In genomic region chr13:55737885-55738284, GRCm38 (mm10) we compare ENCODE assay signal across 23 mouse cellular contexts. TPM values are rescaled to one million over a fixed set of nuclear protein-coding genes. Genes with fewer than 3 reads are reported as not detected.
DNase-seq lines count a peak whose midpoint lies in the region; ATAC-seq and TF ChIP-seq lines count a peak whose summit lies in the region.
"Had no signal": no experiment of that assay in that cellular context is flagged by ENCODE, and none has a peak within 500 bp of the region (broad histone marks: within the 10 kb centered on the region; RNA-seq: fewer than 3 reads in every experiment).

No protein-coding gene starts in this region.

- no peak overlapping the region for H3K9ac ChIP-seq in hindbrain, embryonic 13.5 days
- H3K9ac ChIP-seq: embryonic facial prominence, embryonic 12.5 days; forebrain, embryonic 13.5 days; forebrain, embryonic 15.5 days; forebrain, postnatal 0 days had no signal

- peak overlapping the region; percentile 18 for H3K4me2 ChIP-seq in myocyte (ENCODE audit: low read depth)
- no peak overlapping the region for H3K4me2 ChIP-seq in hindbrain, embryonic 13.5 days
- H3K4me2 ChIP-seq: embryonic facial prominence, embryonic 12.5 days; forebrain, embryonic 13.5 days; forebrain, embryonic 15.5 days had no signal

- no peak for TF ChIP-seq CTCF in C2C12 (IDR thresholded peaks at IDR 0.05; ENCODE audit: control insufficient read depth, insufficient read depth, insufficient read length)

- no peak for ATAC-seq in hindbrain, embryonic 13.5 days (ENCODE audit: low FRiP score)
- ATAC-seq: forebrain, embryonic 13.5 days; forebrain, embryonic 15.5 days; forebrain, postnatal 0 days had no signal

- no peaks in the 10 kb centered on the region for H3K9me3 ChIP-seq in hindbrain, embryonic 13.5 days
- H3K9me3 ChIP-seq: embryonic facial prominence, embryonic 10.5 days; embryonic facial prominence, embryonic 12.5 days; forebrain, embryonic 13.5 days; forebrain, embryonic 15.5 days had no signal

- DNase-seq in 3134 (ENCODE audit: extremely low read depth, insufficient read length, low spot score) = peak; percentile 32
- DNase-seq in embryo, embryonic 9.5 days (ENCODE audit: extremely low spot score) = no peak
- DNase-seq: adrenal gland, adult 2 months; adrenal gland, postnatal 10 days; adrenal gland, postnatal 25 days; B cell, adult 2 months; cerebellum, adult 11 months; cerebellum, adult 18-20 months; cerebellum, adult 8-10 months; cerebellum, adult 9-11 months; cerebellum, postnatal 14 days; cerebellum, postnatal 36 days; embryo, embryonic 11 days; forebrain, postnatal 0 days had no signal

- H3K36me3 ChIP-seq in C2C12 (ENCODE audit: control insufficient read depth, insufficient read depth) (no peaks in the 10 kb centered on the region), myocyte (ENCODE audit: control insufficient read depth, insufficient read depth) (no peaks in the 10 kb centered on the region)
- no peaks in the 10 kb centered on the region; the same call in 1 of the 2 replicates for H3K36me3 ChIP-seq in hindbrain, embryonic 13.5 days
- H3K36me3 ChIP-seq: embryonic facial prominence, embryonic 12.5 days; forebrain, embryonic 15.5 days had no signal

- no peak overlapping the region for H3K27ac ChIP-seq in hindbrain, embryonic 13.5 days
- H3K27ac ChIP-seq: embryonic facial prominence, embryonic 10.5 days; embryonic facial prominence, embryonic 12.5 days; forebrain, embryonic 13.5 days; forebrain, embryonic 15.5 days had no signal

- no peak for TF ChIP-seq POLR2A in myocyte (IDR thresholded peaks at IDR 0.05; ENCODE audit: insufficient read length, low read depth)

- H3K79me2 ChIP-seq in C2C12 (ENCODE audit: control insufficient read depth, insufficient read depth) = no peaks in the 10 kb centered on the region
- H3K79me2 ChIP-seq in myocyte (ENCODE audit: control insufficient read depth, insufficient read depth) = no peaks in the 10 kb centered on the region

- no peak overlapping the region for H3ac ChIP-seq in C2C12 (ENCODE audit: control insufficient read depth, insufficient read length, low read depth)
- H3ac ChIP-seq in myocyte (ENCODE audit: control insufficient read depth, insufficient read length) = no peak overlapping the region

- H3K4me3 ChIP-seq in C2C12 (ENCODE audit: insufficient read depth, poor library complexity, severe bottlenecking) (no peak overlapping the region), myocyte (no peak overlapping the region)
- no peak overlapping the region for H3K4me3 ChIP-seq in hindbrain, embryonic 13.5 days
- H3K4me3 ChIP-seq: embryonic facial prominence, embryonic 10.5 days; embryonic facial prominence, embryonic 12.5 days; forebrain, embryonic 13.5 days; forebrain, embryonic 15.5 days had no signal

- H3K79me3 ChIP-seq in C2C12 (ENCODE audit: low read depth) = no peaks in the 10 kb centered on the region

- no peaks in the 10 kb centered on the region for H3K4me1 ChIP-seq in hindbrain, embryonic 13.5 days (replicated peaks)
- H3K4me1 ChIP-seq: forebrain, embryonic 13.5 days; forebrain, embryonic 15.5 days had no signal

- H3K27me3 ChIP-seq in C2C12 (ENCODE audit: control insufficient read depth, insufficient read depth, insufficient read length) (no peaks in the 10 kb centered on the region), myocyte (ENCODE audit: control insufficient read depth, insufficient read depth, insufficient read length) (no peaks in the 10 kb centered on the region)
- no peaks in the 10 kb centered on the region for H3K27me3 ChIP-seq in hindbrain, embryonic 13.5 days
- H3K27me3 ChIP-seq: embryonic facial prominence, embryonic 12.5 days; forebrain, embryonic 13.5 days; forebrain, embryonic 15.5 days had no signal

- WGBS in hindbrain, embryonic 13.5 days = 93% methylated on average over 8 of the region's 8 CpGs

TF ChIP-seq in C2C12, 6 proteins besides CTCF, POLR2A, EP300 and RAD21:
- peak; percentile 71 for TF ChIP-seq USF1 (IDR thresholded peaks at IDR 0.05; ENCODE audit: low read depth)
- TF ChIP-seq FOSL1 (IDR thresholded peaks at IDR 0.05; ENCODE audit: insufficient read depth, low read length, poor library complexity, severe bottlenecking) = no peak

TF ChIP-seq in myocyte, 11 proteins besides CTCF, POLR2A, EP300 and RAD21:
- TF ChIP-seq MAX (IDR thresholded peaks at IDR 0.05; ENCODE audit: low read depth) (no peak), USF1 (IDR thresholded peaks at IDR 0.05; ENCODE audit: low read depth) (peak; percentile 66), REST (IDR thresholded peaks at IDR 0.05; ENCODE audit: insufficient read depth, insufficient read length) (no peak)

RNA-seq across cellular contexts. Expression of gene Pcbd2, which starts 10.7 kb away (rescaled TPM):
- polyA plus RNA-seq in C2C12 (2012; fragmentation: generic; extraction: Trizol) (41.0 TPM), myocyte (2012; fragmentation: generic; extraction: Trizol) (57.4 TPM)
- polyA plus RNA-seq in hindbrain, embryonic 13.5 days (2015; fragmentation: Nextera tagmentation; extraction: Ambion mirVana) = 23.3 and 26.0 TPM in 2 replicates

RNA-seq across cellular contexts. Expression of gene Txndc15, which starts 23.4 kb away (rescaled TPM):
- 34.8 TPM for polyA plus RNA-seq in C2C12 (2012; fragmentation: generic; extraction: Trizol)
- 41.7 TPM for polyA plus RNA-seq in myocyte (2012; fragmentation: generic; extraction: Trizol)
- 141 and 142 TPM in 2 replicates for polyA plus RNA-seq in hindbrain, embryonic 13.5 days (2015; fragmentation: Nextera tagmentation; extraction: Ambion mirVana)

RNA-seq across cellular contexts. Expression of gene B230219D22Rik, which starts 45.0 kb away (rescaled TPM):
- polyA plus RNA-seq in C2C12 (2012; fragmentation: generic; extraction: Trizol) (15.8 TPM), myocyte (2012; fragmentation: generic; extraction: Trizol) (18.2 TPM)
- polyA plus RNA-seq in hindbrain, embryonic 13.5 days (2015; fragmentation: Nextera tagmentation; extraction: Ambion mirVana) = 67.5 and 70.8 TPM in 2 replicates

RNA-seq across cellular contexts. Expression of gene Catsper3, which starts 46.5 kb away (rescaled TPM):
- polyA plus RNA-seq in C2C12 (2012; fragmentation: generic; extraction: Trizol) (0.05 TPM), myocyte (2012; fragmentation: generic; extraction: Trizol) (0.14 TPM)
- polyA plus RNA-seq in hindbrain, embryonic 13.5 days (2015; fragmentation: Nextera tagmentation; extraction: Ambion mirVana) = not detected in 2 replicates
- polyA plus RNA-seq: embryonic facial prominence, embryonic 10.5 days; embryonic facial prominence, embryonic 12.5 days; embryonic facial prominence, embryonic 14.5 days; forebrain, embryonic 11.5 days; forebrain, embryonic 15.5 days had no signal
